Mouse (Mus musculus): ENCODE results near the gene Aldh4a1.

Aldh4a1 gene

DNA sequence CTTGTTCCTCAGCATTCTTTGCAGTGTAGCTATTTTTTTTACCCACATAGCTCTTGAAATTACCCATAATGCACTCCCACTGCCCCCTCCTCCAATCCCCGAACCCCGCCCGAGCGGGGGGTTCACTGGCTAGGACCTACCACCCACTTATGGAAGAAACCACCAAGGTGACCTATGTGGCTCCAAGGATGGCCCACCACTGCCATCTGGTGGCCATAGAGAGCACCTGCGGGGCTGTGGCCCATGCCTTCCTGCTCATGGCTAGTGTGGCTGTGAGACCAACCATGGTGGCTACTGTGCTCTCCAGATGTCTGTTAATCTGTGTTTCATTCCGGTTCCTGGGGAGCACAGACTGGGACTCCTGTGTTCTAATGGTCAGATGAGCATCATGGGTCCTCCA lies 47.2 kb downstream of the Aldh4a1 start:
- peak; percentile 64 for DNase-seq (ENCODE audit: low read depth, low spot score)

DNA sequence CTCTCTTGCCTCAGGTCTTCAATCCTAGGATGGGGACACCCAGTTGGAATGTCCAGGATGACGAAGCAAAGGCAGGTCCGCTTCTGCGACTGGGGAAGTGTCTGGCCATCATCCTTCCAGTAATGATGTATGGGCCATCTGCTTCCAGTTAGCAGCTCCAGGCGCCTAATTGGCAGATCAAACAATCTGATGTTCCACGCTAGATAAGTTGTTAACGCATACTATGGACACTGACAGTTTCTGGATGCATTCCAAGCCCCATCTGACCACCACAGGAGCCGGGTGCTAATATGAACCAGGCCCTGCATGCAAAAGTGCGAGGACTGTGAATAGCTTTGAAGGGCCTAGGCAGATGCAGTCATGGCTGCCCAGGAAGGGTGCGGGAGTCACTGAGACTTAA lies 53.0 kb downstream of the Aldh4a1 start:
- DNase-seq (ENCODE audit: low read depth, low spot score): no peak

- DNase-seq (ENCODE audit: low read depth, low spot score): no peak
Observed at GRCm38 (mm10) chr4:139683728-139684638, 61.3 kb downstream of the Aldh4a1 start.

DNA sequence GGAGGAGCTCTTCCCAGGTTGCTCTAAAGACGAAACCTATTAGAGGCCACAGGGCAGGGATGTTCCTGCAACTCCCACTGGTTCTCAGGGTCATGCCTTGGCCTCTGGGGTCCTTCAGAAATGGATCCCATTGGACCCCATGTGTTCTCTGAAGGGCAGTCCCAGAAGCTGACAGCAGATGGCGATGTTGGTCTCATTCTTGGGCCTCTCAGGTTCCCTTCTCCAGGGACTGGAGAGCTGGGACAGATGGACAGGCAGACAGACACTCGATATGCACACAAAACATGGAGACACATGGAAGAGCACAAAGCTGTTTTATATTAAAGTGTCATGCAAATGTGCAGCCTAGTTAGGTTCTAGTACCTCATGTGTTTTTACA lies 62.0 kb downstream of the Aldh4a1 start:
- DNase-seq (ENCODE audit: low read depth, low spot score): peak; percentile 18

DNA sequence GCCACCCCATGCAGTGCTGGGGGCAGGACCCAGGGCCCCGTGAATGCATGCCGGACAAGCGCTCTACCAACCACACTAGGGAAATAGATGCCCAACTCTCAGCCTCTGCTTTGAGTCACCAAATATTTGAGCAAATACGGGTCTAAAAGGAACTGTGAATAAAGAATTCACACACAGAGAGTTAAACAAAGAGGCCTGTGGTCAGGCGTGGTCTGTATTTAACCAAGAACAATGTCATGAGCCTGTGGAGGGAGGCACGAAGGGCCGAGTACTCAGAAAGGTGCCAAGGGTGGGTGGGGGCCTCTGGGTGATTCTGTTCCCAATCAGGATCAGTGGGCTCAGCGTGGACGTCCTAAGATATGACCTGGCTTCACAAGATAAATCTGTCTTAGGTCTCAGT lies 65.4 kb downstream of the Aldh4a1 start:
- DNase-seq (ENCODE audit: low read depth, low spot score): no peak

- DNase-seq (ENCODE audit: low read depth, low spot score): no peak
Observed at GRCm38 (mm10) chr4:139689627-139690269, 67.1 kb downstream of the Aldh4a1 start.

GRCm38 (mm10) chr4:139693315-139693714 lies 70.6 kb downstream of the Aldh4a1 start:
- no peak for DNase-seq (ENCODE audit: low read depth, low spot score)

DNA sequence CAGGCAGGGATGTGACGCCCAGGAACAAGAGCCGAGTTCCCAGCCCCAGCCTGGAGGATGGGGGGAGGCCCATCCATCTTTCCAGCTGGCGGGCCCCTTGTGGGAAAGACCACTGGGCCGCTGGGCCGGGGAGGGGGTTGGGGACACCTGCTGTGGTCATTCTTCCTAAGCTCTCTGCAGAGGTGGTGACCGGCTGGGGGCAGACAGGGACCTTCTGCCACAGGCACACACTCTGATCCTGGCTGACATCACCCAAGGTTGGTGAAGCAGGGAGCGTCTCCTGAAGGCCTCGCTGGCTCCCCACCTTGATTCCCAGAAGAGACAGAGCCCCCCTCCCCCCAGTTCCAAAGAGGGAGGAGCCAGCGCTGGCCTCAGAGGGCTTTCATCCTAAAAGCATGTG lies 75.1 kb downstream of the Aldh4a1 start:
- DNase-seq (ENCODE audit: low read depth, low spot score): no peak

DNA sequence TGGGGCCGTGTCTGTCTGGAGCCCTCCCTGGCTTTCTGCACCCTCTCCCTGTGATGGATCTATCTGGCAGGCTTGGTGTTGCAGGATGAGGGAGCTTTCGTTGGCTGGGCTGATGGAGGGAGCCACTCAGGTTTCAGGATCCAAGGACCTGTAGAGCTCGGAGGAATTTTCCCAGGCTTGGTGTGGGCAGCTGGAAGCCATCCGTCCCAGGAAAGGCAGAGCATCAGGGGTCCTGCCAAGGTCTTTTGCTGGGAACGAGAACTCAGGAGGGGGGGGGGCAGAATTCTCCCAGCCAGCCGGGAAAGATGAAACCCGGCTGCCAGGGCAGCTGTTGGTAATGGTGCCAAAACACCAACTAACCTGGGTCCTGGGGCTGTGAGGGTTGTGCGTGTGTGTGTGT lies 75.9 kb downstream of the Aldh4a1 start:
- DNase-seq (ENCODE audit: low read depth, low spot score): no peak

All from CD4-positive helper T cell, adult 2 months (primary cell).